Mouse (Mus musculus): Measurements from ENCODE around the gene Slc7a5.

Gene Slc7a5

DNA sequence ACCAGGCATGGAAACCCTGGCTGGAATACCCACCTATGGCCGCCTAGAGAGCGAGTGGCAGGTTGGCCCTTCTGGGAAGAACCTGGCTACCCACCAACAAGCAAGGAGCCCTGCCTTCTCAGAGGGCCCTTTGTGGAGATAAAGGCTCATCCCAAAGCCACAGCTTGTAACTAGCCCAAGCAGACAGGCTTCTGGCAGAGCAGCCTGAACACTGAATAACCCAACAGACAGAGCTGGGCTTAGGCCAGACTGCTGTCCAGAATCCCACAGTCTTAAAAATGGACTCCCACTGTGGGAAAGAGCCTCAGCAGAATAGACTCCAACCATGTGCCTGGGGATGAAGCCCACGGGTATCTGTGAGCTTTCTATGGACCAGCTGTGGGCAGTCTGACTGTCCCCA is 23.3 kb downstream of the Slc7a5 start:
- DNase-seq (ENCODE audit: low spot score in 2 of 2) = no peak

- no peak for DNase-seq (ENCODE audit: low spot score in 2 of 2)
Observed at GRCm38 (mm10) chr8:121881921-121882320, 25.6 kb downstream of the Slc7a5 start.

DNA sequence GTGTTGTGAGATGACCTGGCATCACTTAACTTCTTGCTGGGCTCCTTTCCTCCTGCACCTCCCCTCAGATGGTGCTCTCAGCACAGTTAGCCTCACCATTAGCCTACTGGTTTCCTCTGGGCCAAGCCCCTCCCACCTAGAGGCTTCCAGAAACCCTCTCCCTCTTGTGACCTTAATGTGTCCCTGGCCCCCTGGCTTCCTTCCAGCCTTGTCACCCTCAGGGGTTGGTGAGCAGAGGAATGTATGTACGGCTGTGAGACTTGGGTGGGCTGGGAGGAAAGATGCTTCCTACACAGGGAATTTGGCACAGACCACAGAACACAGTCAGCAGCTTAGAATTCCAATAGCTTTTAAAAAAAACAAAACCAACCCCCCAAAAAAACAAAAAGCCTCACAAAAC is 26.7 kb downstream of the Slc7a5 start:
- no peak for DNase-seq (ENCODE audit: low spot score in 2 of 2)

- no peak for DNase-seq (ENCODE audit: low spot score in 2 of 2)
Observed at GRCm38 (mm10) chr8:121879712-121880111, 27.8 kb downstream of the Slc7a5 start.

DNA sequence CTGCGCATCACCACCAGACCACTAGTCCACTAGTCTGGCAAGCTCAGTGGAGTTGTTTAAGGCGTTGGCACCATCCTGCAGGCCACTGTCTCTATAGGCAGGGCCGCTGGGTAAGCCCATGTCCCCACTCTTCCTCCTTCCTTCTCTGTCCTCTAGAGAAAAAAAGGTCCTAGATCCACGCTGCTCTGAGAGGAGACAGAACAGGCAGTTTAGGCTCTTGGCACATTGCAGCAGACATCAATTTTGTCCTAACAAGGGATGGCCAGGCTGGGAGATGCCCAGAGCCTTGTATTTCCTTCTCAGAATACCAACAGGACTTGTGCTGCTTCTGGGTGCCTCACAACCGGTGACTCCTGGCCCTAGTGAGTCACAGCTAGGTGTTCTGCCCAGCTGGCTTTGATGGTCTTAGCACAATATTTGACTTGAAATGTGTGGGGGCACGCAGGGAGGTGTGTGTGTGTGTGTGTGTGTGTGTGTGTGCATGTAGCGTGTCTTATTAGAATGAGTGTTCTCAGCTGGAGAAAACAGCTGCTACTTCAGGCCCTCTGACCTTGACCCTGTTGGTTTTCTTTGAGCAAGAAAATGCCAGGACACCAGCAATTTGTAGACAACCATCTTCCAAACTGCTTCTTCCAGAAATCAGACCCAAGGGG is 29.5 kb downstream of the Slc7a5 start:
- no peak for DNase-seq (ENCODE audit: low spot score in 2 of 2)

GRCm38 (mm10) chr8:121877212-121877611 is 30.3 kb downstream of the Slc7a5 start:
- DNase-seq (ENCODE audit: low spot score in 2 of 2) = no peak

- no peak for DNase-seq (ENCODE audit: low spot score in 2 of 2)
Observed at GRCm38 (mm10) chr8:121875517-121875916, 32.0 kb downstream of the Slc7a5 start.

DNA sequence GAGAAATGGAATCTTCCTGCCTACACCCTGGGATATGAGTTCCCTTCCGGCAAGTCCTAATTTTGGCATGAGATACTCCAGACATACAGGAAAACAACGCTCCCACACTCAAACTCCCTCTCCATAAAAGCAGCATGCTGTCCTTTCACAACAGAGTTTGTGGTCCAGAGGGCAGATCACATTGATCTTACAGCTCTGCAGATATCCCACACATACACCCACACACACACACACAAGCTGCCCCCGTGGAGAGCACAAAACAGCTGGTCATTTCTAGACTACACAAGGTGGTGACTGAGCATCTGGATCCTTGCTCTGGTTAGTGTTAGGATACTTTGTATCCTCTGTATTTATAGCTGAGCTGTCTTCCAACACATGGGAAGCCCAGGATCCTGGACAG is 32.4 kb downstream of the Slc7a5 start:
- no peak for DNase-seq (ENCODE audit: low spot score in 2 of 2)

DNA sequence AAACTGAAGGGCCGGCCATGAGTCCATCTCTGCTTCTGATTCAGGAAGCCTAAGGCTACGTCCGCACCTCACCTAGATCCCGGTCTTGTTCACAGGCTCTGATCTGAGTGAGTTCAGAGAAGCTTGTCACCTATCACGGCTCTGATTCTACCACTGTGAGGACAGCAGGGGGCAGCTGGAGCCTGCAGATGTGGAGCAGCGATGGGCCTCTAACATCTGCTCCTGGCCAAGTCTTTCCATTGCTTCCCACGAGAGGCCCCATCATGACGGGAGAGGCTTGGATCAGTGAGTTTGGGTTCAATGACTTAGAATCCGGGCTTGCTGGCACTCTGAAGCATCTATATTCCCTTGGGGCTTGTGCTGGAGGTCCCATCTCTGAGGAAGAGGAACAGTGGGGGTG is 33.5 kb downstream of the Slc7a5 start:
- peak in 1 of 2 experiments; percentile 29 for DNase-seq (ENCODE audit: low spot score in 2 of 2)

DNA sequence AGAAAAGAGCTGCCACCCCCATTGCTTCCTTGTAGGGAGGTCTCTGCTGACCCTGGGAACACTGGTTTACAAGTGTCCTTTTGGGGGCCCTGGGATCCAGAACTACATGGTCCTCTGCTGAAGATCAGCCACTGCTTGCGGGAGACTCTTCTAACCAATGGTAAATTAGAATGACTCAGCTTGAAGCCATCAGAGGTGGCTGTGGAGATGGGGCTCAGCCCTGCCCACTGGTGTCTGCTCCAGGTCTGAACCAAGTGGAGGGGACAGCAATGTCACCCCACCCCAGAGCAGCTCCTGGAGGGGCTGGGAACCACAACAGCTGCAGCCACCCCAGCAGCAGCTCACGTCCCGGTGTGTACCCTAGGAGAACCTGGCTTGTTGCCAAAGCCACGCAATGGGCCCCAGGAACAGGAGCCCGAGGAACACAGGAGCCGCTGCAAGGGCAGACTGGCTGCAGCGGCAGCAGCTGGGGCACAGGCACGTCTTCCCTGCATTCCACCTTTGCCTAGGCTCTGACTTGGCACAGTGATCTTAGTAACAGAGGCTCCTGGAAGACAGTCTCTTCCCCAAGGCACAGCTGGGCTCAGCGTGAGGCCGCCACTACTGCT is 35.6 kb downstream of the Slc7a5 start:
- DNase-seq (ENCODE audit: low spot score in 2 of 2) = no peak

- DNase-seq (ENCODE audit: low spot score in 2 of 2) = no peak
Observed at GRCm38 (mm10) chr8:121870190-121870589, 37.3 kb downstream of the Slc7a5 start.

GRCm38 (mm10) chr8:121868896-121869295 is 38.6 kb downstream of the Slc7a5 start:
- DNase-seq (ENCODE audit: low spot score in 2 of 2) = no peak

- DNase-seq (ENCODE audit: low spot score in 2 of 2) = no peak
Observed at GRCm38 (mm10) chr8:121868196-121868595, 39.3 kb downstream of the Slc7a5 start.

GRCm38 (mm10) chr8:121865356-121865755 is 42.1 kb downstream of the Slc7a5 start:
- DNase-seq (ENCODE audit: low spot score in 2 of 2) = no peak

GRCm38 (mm10) chr8:121861806-121862548 is 45.5 kb downstream of the Slc7a5 start:
- no peak for DNase-seq (ENCODE audit: low spot score in 2 of 2)

- DNase-seq (ENCODE audit: low spot score in 2 of 2) = peak in 1 of 2 experiments; percentile 28
Observed at GRCm38 (mm10) chr8:121861276-121861675, 46.2 kb downstream of the Slc7a5 start.

DNA sequence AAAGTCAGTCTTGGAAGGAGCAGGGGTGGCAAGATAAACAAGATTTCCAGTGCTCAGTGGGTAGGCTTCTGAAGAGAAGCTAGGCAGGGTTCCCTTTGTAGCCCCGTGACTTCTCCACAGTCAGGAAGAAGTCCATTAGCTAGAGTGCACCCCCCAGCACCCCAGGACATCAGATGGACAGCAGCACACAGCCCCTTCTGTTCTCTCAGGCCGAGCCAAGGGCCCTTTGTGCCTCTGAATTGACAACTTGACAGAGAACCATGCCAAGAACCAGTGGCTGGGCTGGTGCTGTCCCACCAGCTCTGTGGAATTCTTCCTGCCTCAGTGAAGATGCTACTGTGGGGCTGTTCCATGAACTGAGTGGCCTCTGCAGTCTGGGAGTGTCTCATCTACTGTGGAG is 49.7 kb downstream of the Slc7a5 start:
- no peak for DNase-seq (ENCODE audit: low spot score in 2 of 2)

DNA sequence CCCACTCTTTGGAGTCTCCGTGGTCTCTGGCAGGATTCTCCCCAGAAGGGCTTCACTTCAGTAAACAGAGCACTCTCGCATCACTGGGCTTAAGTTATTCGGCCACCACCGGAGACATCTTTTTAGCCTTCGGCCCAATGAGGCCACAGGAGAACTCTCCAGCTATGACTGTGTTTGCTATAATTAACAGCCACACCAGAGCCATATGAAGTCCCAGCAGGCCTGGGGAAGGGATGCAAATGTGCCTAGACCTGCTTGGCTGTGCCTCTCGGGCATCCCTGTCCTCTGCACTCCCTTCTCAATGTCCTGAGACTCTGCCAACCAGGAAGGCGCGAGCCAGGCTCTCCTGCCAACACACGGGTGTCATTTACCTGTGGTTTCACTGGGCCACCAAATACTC is 50.2 kb downstream of the Slc7a5 start:
- DNase-seq (ENCODE audit: low spot score in 2 of 2) = no peak

- no peak for DNase-seq (ENCODE audit: low spot score in 2 of 2)
Observed at GRCm38 (mm10) chr8:121856071-121856746, 51.3 kb downstream of the Slc7a5 start.

- DNase-seq (ENCODE audit: low spot score in 2 of 2) = no peak
Observed at GRCm38 (mm10) chr8:121853586-121853985, 53.9 kb downstream of the Slc7a5 start.

DNA sequence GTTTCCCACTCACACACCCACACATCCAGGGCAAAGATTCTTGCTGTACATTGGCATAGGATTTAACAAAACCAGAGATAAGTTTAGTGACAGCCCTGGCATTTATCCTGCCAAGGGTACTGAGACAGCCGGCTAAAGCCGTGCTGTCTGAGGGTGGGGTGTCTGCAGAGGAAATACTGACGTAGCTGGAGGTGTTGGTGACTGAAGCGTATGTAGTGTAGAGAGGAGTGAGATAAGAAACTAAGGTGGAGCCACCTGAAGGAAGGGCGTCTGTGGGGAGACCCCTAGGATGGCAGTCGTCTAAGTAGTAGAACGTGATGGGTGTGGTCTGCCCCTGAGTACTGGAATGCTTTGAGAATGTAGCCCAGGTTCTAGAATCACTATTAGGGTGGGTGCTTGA is 55.0 kb downstream of the Slc7a5 start:
- no peak for DNase-seq (ENCODE audit: low spot score in 2 of 2)

DNA sequence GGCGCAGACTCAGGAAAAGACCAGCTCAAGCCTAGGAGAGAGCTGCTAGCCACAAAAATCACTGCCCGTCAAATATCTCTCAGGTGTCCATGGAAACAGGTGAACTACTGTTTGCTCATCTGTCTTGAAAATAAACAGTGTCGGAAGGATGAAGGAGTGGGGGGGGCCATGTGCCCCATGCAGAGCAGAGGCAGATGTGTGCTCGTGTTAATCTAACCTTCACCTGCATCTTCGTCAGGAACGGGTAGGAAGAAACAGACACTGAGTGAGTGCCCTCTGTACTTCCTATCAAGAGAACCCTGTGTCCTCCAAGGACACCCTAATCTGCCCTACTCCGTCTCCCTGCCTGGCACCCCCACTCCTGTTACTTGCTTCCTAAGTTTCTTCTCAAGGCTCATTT is 55.8 kb downstream of the Slc7a5 start:
- no peak for DNase-seq (ENCODE audit: low spot score in 2 of 2)
